Mouse (Mus musculus) spleen, postnatal 10 days (tissue): ENCODE data around the gene Hemk1.

ENCODE experiments used
- DNase-seq, 2 experiments: peaks; one replicate each; pipeline ENCODE4 v3.0.0; 2021 to 2022; ENCODE audit warnings: low spot score in 2 of 2

Hemk1 gene

GRCm38 (mm10) chr9:107338172-107338883, at the start of gene Hemk1:
TSS of gene Hemk1 (minus strand) at chr9:107338350.
- peak; percentile 57 to 76 for DNase-seq

DNA sequence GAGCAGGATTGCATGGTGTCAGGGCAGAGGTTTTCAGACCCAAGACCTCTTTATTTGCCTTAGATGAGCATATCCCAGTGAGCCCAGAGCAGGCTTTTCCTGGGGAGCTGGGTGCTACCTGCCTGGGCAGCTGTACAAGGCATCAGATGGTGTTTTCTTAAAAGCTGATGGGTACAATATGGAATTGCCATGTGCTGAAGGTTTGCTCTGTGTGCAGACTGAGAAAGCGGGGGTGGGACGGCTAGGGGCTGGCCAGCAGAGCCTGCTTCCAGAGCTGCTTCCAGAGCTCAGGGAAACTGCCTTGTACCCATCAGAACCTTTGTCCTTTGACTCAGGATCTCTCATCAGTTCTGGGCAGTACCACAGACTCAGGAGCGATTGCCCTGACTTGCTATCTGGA, 49.6 kb upstream of the Hemk1 start:
- no peak for DNase-seq

GRCm38 (mm10) chr9:107386722-107387121, 48.6 kb upstream of the Hemk1 start:
- peak; percentile 47 to 78 for DNase-seq

- no peak for DNase-seq
These were observed 46.2 kb upstream of the Hemk1 start for GRCm38 (mm10) chr9:107384396-107384795.

GRCm38 (mm10) chr9:107381723-107382122, 43.6 kb upstream of the Hemk1 start:
- peak in 1 of 2 experiments; percentile 51 for DNase-seq

DNA sequence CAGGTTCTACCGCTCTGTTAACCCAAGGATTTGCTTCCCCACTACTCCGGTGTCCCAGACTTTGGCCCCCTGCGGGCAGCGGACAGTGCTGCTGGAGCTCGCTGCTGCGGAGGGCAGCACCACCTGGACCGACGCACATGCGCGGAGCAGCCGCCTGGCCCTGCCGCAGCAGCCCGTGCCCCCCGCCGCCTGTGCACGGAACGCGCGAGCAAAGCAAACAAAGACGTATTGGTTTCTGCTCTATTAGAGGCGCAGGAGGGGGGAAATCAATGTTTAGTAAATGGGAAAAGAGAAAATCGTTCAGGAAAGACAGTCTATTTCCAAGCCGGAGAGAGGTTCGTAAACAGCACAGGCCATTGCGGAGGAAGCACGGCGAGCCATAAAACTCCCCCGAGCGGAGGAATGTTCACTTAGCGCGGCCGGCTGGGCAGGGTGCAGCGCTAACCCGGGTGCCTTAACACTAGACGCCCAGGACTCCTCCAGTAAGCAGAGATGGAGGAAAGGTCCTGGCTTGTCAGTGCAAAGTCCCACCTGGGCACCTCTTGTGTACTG, 39.9 kb upstream of the Hemk1 start:
- DNase-seq, result no peak

GRCm38 (mm10) chr9:107375451-107375850, 37.3 kb upstream of the Hemk1 start:
- DNase-seq, result peak in 1 of 2 experiments; percentile 42

- peak; percentile 37 to 75 for DNase-seq
These were observed 36.5 kb upstream of the Hemk1 start for GRCm38 (mm10) chr9:107374623-107375022.

DNA sequence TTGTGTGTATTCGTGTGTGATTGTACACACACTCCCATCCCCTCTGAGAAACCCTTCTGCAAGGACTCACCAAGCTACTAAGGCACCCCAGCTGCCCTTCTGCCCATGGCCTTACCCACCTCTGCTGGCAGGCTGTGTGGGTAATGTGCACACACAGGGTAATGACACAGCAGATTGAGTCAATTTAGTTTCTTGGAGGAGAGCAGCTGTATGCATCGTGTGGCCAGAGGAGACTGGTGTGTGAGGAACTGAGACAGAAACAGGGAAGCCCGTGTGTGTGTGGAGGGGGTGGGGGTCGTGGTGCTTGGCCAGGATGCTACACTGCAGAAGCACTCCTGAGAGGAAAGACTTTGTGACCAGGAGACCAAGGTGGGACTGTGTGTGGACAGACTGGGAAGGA, 34.3 kb upstream of the Hemk1 start:
- peak; percentile 9 to 34 for DNase-seq

DNA sequence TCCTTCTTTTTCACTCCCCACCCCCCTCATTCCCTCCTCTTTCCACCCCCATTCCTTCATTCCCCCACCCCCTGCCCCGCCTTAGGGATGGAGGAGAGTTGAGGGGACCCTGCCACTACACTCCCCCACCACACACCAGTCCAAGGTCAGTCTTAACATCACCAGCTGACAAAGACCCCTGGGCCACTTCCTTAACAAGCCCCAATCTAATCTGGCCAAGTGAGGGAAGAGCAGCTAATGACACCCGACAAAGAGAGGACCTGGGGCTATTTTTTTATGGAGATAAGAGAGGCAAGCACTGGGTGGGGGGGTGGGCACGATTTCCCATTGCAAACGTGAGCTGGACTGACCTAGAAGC, 31.9 kb upstream of the Hemk1 start:
- peak in 1 of 2 experiments; percentile 21 for DNase-seq

- peak; percentile 51 to 85 for DNase-seq
These were observed 31.3 kb upstream of the Hemk1 start for GRCm38 (mm10) chr9:107369270-107370105.

DNA sequence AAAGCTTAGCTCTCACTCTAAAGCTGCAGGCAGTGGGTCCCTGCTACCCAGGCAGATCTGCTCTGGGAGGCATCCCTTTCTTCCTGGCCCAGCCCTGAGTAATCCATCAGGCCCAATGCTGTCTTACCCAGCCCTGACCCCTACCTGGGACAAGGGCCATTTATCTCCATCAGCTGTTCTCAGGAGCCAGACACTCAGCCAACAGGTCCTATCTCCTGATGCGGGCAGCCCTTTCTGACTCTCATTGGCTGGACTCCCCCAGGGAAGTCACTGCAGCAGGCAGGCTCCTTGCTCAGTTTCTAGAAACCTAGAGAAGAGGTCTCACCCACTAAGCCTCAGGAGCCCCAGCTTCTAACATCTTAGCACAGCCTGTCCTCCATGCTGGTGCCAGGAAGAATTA, 30.2 kb upstream of the Hemk1 start:
- DNase-seq, result peak; percentile 42 to 46

- peak; percentile 61 to 76 for DNase-seq
These were observed 28.5 kb upstream of the Hemk1 start for GRCm38 (mm10) chr9:107366644-107367043.

- no peak for DNase-seq
These were observed 22.8 kb upstream of the Hemk1 start for GRCm38 (mm10) chr9:107360989-107361388.

DNA sequence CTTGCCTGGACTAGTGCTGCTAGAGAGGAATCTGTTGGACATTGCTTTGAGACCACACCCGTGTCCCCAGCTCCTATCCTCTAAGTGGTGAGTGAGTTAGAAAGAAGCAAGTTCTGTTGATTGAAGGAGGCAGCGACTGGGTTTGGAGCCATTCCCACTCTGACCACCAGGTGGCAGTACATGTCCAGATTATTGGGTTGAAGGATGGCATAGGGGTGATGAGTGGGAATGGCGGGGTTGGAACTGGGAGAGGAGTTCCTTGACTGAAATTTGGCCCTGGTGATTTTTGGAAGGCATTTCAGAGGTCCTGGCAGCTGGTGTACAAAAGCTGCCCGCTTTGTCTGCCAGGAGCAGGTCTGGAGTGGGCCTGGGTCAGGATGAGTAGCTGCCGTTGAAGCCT, 19.5 kb upstream of the Hemk1 start:
- DNase-seq, result peak; percentile 83 to 86

GRCm38 (mm10) chr9:107355870-107356765, 18.0 kb upstream of the Hemk1 start:
- peak; percentile 44 to 76 for DNase-seq

GRCm38 (mm10) chr9:107354826-107355225, 16.7 kb upstream of the Hemk1 start:
- no peak for DNase-seq

DNA sequence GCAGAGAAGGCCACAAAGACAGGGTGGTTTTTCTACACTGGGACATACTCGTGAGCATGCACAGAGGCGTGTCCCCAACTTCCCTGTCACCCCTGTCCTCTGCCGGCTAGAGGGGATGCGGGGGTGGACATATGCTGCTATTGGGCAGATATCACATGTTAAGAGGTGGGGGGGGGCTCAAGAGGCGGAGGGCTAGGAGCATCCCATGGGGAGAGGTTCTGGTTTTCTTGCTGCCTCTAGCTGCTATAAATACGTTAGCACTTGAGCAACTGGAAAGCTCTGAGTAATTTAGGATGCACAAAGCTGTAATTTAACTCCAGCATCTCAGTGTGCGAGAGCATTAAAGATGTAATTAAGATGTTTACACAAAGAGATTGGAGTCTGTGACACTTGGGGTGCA, 11.2 kb upstream of the Hemk1 start:
- DNase-seq, result no peak

- no peak for DNase-seq
These were observed 9.5 kb upstream of the Hemk1 start for GRCm38 (mm10) chr9:107347586-107348183.

- no peak for DNase-seq
These were observed 7.9 kb upstream of the Hemk1 start for GRCm38 (mm10) chr9:107346081-107346480.

DNA sequence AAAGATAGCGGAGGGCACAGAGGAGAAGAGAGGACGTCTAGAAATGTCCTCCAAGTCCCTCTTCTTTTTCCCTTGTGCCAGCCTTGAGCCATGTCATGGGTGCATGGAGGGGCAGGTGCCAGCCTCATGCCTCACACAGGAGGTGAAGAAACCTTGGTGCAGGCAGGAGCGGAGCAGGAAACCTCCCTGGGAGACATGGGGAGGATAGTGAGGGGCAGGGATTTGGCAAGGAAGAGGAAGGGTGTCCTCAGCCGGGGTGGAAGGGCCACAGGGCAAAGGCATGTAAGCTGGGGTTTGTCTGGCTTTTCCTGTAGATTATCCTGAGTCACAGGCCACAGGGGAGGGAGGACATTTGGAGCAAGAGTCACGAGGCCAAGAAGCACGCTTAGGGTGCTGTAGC, 5.9 kb upstream of the Hemk1 start:
- DNase-seq, result no peak
